Mouse (Mus musculus): ENCODE measurements around the gene Tmem192. TPM values are rescaled to one million over a fixed set of nuclear protein-coding genes. Genes with fewer than 3 reads are reported as not detected.
"Not testable (repeated sequence)": the region's sequence is repeated elsewhere in the genome, so short reads cannot be mapped to it uniquely, and the experiment has no call there.

Gene Tmem192
- total RNA-seq, 4 experiments from 2014 or later: 26.0 to 28.4 (median 28.3) TPM

DNA sequence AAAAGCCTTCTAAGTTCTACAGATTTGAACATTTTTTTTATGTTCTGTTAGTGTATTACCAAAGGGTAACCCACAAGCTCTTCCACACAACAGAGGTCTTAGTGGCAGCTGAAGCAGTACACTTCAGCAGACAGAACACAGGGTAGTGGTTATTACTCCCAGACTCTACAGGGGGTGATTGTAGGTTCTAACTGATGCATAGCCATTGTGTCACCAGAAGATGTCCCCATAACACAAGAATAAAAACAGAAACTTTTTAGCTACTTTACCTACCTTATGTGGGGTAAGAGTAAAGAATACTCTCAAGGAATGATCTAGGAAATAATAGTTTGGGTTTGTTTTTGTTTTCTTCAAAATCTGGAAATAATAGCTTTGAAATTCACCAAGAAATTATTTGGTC lies 15.9 kb downstream of the Tmem192 start:
- no peak for DNase-seq (ENCODE audit: low spot score in 2 of 2)

DNA sequence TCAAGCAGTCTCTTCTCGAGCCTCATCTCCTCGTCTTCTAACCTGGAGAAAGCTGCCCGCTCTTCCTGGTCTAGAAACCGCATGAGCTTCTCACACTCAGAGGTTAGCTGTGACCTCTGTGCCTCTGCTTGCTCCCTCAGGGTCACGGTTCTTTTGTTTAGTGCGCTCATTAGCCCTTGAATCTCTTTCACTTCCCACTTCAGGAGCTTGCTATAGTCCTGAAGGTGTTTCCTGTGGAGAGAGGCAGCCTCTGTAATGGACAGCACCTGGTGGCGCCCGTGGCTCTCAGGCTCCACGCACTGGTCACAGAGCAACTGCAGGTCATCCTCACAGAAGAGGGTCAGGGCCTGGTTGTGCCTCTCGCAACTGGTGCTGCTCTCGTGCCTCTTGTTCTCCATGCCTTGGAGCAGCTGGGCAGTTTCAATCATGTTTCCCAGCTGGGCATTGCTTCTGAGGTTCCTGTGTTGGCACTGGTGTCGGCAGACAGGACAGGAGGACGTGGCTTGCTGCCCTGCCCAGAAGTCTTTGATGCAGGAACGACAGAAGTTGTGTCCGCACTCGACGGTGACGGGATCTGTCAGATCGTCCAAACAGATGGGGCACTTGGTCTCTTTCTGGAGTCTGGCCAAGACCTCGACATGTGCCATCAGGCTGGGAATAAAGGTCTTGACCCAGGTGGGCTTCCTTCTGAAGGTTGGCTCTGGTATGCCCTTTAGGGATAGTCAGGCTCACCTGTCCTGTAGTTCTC lies 36.3 kb downstream of the Tmem192 start:
- no peak for DNase-seq (ENCODE audit: low spot score in 2 of 2)

DNA sequence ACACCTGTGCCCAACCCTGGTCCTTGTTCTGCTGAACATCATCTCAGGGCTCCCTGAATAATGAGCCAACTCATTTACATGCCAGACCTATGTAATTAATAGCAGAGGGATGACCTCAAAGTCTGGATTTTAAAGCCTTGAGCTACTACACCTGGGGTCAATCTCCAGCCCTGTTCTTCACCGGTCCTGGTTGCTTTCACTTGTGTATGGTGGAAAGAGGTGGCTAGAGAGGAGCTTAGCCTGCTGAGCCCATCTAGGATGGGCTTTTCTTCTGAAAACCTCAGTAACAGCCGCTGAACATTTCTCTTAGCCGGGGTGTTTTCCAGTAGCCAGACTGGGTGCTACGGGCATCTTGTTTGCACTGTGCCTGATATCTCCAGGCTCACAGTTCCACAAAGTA lies 40.7 kb downstream of the Tmem192 start, which contains the start of gene Trim75:
Trim75 (minus strand) TSS at position 101 of the 400 bp plus-strand sequence.
- DNase-seq (ENCODE audit: low spot score in 2 of 2): no peak

DNA sequence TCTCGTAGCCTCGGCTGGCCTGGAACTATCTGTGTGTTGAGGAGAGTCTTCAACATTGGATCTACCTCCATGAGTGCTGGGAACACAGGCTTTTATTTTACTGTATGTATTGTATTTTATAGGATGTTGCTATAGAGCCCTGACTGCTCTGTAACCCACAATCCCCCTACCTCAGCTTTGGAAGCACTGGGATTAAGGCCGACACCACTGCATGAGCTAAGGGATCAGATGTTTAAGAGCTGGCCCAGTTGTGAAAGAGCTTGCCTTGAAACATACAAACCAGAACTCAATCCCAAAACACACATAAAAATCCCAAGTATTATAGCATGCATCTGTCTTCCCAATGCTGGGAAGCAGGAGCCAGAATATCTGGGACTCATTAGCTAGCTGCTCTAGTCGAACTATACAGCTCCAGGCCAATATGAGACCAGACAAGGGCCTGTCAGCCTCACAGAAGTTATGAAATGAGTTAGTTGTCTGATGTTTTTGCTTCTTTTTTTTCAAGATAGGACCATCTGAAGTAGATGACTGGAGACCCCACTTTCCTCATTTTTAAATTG lies 51.9 kb downstream of the Tmem192 start:
- no peak for DNase-seq (ENCODE audit: low spot score in 2 of 2)

DNA sequence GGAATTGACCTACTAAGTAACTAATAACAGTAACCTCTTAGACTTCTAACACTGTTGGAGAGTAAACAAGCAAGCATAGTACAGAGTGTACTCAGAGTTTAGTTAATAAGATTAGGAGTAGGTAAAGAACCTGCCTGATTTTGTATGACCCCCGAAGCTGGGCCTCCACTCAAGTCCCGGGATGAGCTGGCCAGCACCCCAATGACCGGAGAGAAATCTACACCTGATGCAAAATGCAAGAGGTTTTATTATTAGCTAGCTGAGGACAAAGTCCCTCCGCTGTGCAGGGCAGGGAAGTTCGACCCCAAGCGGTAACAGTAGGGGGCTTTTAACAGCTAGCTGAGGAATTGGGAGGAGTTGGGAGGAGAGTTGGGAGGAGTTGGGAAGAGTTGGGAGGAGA lies 60.6 kb downstream of the Tmem192 start:
- not testable (repeated sequence) for DNase-seq (ENCODE audit: low spot score in 2 of 2)

DNA sequence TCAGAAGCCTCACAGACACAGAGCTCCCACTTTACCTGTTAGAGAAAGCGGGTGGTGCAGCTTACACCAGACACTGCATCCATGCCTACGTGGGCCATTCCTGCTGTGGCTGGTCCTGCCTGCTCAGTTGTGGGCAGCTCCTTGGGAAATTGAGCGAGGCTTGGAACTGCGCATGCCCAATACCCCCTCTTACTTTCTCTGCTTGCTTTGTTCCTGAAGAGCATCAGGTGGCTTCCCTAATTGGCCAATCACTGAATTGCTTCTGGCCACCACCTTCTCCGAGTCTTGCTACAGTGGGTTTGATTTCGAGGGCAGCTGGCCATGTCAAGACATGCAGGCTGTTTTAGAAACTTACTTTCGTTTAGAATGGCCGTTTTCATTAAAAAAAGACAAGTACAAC lies 71.4 kb downstream of the Tmem192 start, which contains the start of the genes Trim61 and Trim60:
Trim61 (minus strand) TSS at position 101 of the 400 bp plus-strand sequence.
Trim60 (minus strand) TSS at position 162 of the 400 bp plus-strand sequence.
- no peak for DNase-seq (ENCODE audit: low spot score in 2 of 2)

Other genes starting within 250 kb of the Tmem192 start
- 100 to 1,000 TPM in 2 of 4 experiments, 10 to 100 TPM in 2; 70.7 to 134 (median 105) TPM for gene Msmo1, start 213.4 kb upstream of the Tmem192 start, total RNA-seq (2022)
- 100 to 1,000 TPM; 235 to 318 (median 267) TPM for gene Klhl2, start 97.2 kb upstream of the Tmem192 start, total RNA-seq (2022)
- gene Trim75, start 40.6 kb downstream of the Tmem192 start, total RNA-seq (2022): not detected
- not detected for gene Trim61, start 71.3 kb downstream of the Tmem192 start, total RNA-seq (2022)
- gene Trim60, start 71.4 kb downstream of the Tmem192 start, total RNA-seq (2022): not detected
- gene Apela, start 90.2 kb downstream of the Tmem192 start, total RNA-seq (2022): not detected
- not detected for gene Gm10663, start 127.8 kb downstream of the Tmem192 start, total RNA-seq (2022)
- gene BC030870, start 182.4 kb downstream of the Tmem192 start, total RNA-seq (2022): not detected

Measured in layer of hippocampus, adult 8-10 months (tissue).